Mouse (Mus musculus): ENCODE results near the gene Lasp1. TPM values are rescaled to one million over a fixed set of nuclear protein-coding genes. Genes with fewer than 3 reads are reported as not detected.
A peak's percentile ranks its signal among the peaks of the same experiment; 100 is the strongest.

Lasp1 gene
- polyA plus RNA-seq, 1 experiment, result 397 TPM

DNA sequence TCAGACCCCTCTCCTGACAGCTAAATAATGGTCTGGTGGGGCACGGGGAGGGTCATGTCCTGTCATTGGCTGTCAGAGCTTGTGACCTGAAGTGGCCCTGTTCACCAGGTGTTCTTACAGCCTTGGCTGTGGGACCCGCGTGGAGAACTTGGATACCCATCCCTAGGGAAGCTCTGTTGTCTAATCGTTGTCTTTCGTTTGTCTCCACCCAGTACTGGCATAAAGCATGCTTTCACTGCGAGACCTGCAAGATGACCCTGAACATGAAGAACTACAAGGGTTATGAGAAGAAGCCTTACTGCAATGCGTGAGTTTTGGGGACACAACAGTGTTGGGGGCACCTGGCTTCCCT, 7.8 kb downstream of the Lasp1 start:
- Histone ChIP-seq H3K4me3 (ENCODE audit: low read depth, low read length) (no peak overlapping the region), H3K27ac (ENCODE audit: insufficient read depth, low read depth, low read length) (peak overlapping the region; percentile 23; the same call in 1 of the 2 replicates), H3K4me1 (ENCODE audit: control insufficient read depth, insufficient read depth, insufficient read length, low read length) (peaks cover 64% of the 10 kb centered on the region), H3K27me3 (ENCODE audit: control insufficient read depth, insufficient read depth, low read length) (no peaks in the 10 kb centered on the region), H3K36me3 (ENCODE audit: control insufficient read depth, insufficient read depth, low read length) (peaks cover 40% of the 10 kb centered on the region)
- WGBS, result 67% methylated on average over 7 of the region's 7 CpGs
- TF ChIP-seq CTCF (IDR thresholded peaks at IDR 0.05; ENCODE audit: extremely low read depth, insufficient read length, insufficient replicate concordance, low read depth, low read length) (no peak), POLR2A (IDR thresholded peaks at IDR 0.05; ENCODE audit: low read depth, low read length) (no peak)

DNA sequence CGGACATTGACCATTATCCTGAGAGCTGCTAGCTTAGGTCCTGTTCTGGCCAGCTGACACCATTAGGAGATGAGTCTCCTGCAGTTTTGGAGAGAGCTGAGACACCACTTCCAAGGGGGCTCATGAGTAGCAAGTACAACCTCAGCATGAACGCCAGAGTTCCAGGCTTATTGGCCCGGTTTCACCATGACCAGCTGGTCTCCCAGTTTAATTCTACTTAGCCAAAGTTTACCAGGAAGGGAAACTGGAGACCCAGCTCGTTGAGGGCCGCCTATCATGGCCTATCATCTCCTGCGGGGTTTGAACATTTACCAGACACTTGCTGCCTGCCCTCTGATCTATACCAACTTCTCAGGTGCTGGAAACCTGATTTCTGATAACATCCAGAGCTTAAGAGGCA, 8.8 kb downstream of the Lasp1 start:
- 15% methylated on average over 6 of the region's 6 CpGs for WGBS
- Histone ChIP-seq H3K27ac (ENCODE audit: insufficient read depth, low read depth, low read length) (peak overlapping the region; percentile 72), H3K27me3 (ENCODE audit: control insufficient read depth, insufficient read depth, low read length) (no peaks in the 10 kb centered on the region), H3K4me1 (ENCODE audit: control insufficient read depth, insufficient read depth, insufficient read length, low read length) (peaks cover 61% of the 10 kb centered on the region), H3K4me3 (ENCODE audit: low read depth, low read length) (no peak overlapping the region), H3K36me3 (ENCODE audit: control insufficient read depth, insufficient read depth, low read length) (peaks cover 44% of the 10 kb centered on the region)
- TF ChIP-seq CTCF (IDR thresholded peaks at IDR 0.05; ENCODE audit: extremely low read depth, insufficient read length, insufficient replicate concordance, low read depth, low read length) (no peak), POLR2A (IDR thresholded peaks at IDR 0.05; ENCODE audit: low read depth, low read length) (no peak)

GRCm38 (mm10) chr11:97808093-97808492, 9.3 kb downstream of the Lasp1 start:
- peaks cover 44% of the 10 kb centered on the region for H3K36me3 ChIP-seq (ENCODE audit: control insufficient read depth, insufficient read depth, low read length)
- no peak for TF ChIP-seq CTCF (IDR thresholded peaks at IDR 0.05; ENCODE audit: extremely low read depth, insufficient read length, insufficient replicate concordance, low read depth, low read length)
- TF ChIP-seq POLR2A (IDR thresholded peaks at IDR 0.05; ENCODE audit: low read depth, low read length), result 0 out of 2 replicates have a peak, but pooled peaks have one; percentile 11
- no peaks in the 10 kb centered on the region for H3K27me3 ChIP-seq (ENCODE audit: control insufficient read depth, insufficient read depth, low read length)
- peak overlapping the region; percentile 72 for H3K27ac ChIP-seq (ENCODE audit: insufficient read depth, low read depth, low read length)
- no peak overlapping the region for H3K4me3 ChIP-seq (ENCODE audit: low read depth, low read length)
- WGBS, result 43% methylated on average over 2 of the region's 2 CpGs
- peaks cover 65% of the 10 kb centered on the region for H3K4me1 ChIP-seq (ENCODE audit: control insufficient read depth, insufficient read depth, insufficient read length, low read length)

- peak overlapping the region; percentile 72 for H3K27ac ChIP-seq (ENCODE audit: insufficient read depth, low read depth, low read length)
- H3K4me1 ChIP-seq (ENCODE audit: control insufficient read depth, insufficient read depth, insufficient read length, low read length), result peaks cover 70% of the 10 kb centered on the region
- no peak overlapping the region for H3K4me3 ChIP-seq (ENCODE audit: low read depth, low read length)
- 21% methylated on average over 5 of the region's 5 CpGs for WGBS
- no peaks in the 10 kb centered on the region for H3K27me3 ChIP-seq (ENCODE audit: control insufficient read depth, insufficient read depth, low read length)
- TF ChIP-seq CTCF (IDR thresholded peaks at IDR 0.05; ENCODE audit: extremely low read depth, insufficient read length, insufficient replicate concordance, low read depth, low read length) (no peak), POLR2A (IDR thresholded peaks at IDR 0.05; ENCODE audit: low read depth, low read length) (no peak)
- H3K36me3 ChIP-seq (ENCODE audit: control insufficient read depth, insufficient read depth, low read length), result peaks cover 47% of the 10 kb centered on the region
These were observed 9.9 kb downstream of the Lasp1 start for GRCm38 (mm10) chr11:97808621-97809234.

- 26% methylated on average over 7 of the region's 7 CpGs for WGBS
- peaks cover 53% of the 10 kb centered on the region for H3K36me3 ChIP-seq (ENCODE audit: control insufficient read depth, insufficient read depth, low read length)
- H3K27me3 ChIP-seq (ENCODE audit: control insufficient read depth, insufficient read depth, low read length), result no peaks in the 10 kb centered on the region
- no peak for TF ChIP-seq CTCF (IDR thresholded peaks at IDR 0.05; ENCODE audit: extremely low read depth, insufficient read length, insufficient replicate concordance, low read depth, low read length)
- TF ChIP-seq POLR2A (IDR thresholded peaks at IDR 0.05; ENCODE audit: low read depth, low read length), result no peak
- peaks cover 74% of the 10 kb centered on the region for H3K4me1 ChIP-seq (ENCODE audit: control insufficient read depth, insufficient read depth, insufficient read length, low read length)
- peak overlapping the region; percentile 72 for H3K27ac ChIP-seq (ENCODE audit: insufficient read depth, low read depth, low read length)
- H3K4me3 ChIP-seq (ENCODE audit: low read depth, low read length), result no peak overlapping the region
These were observed 10.7 kb downstream of the Lasp1 start for GRCm38 (mm10) chr11:97809235-97810121.

GRCm38 (mm10) chr11:97810356-97810755, 11.6 kb downstream of the Lasp1 start:
- Histone ChIP-seq H3K27ac (ENCODE audit: insufficient read depth, low read depth, low read length) (peak overlapping the region; percentile 98), H3K27me3 (ENCODE audit: control insufficient read depth, insufficient read depth, low read length) (no peaks in the 10 kb centered on the region), H3K36me3 (ENCODE audit: control insufficient read depth, insufficient read depth, low read length) (peaks cover 59% of the 10 kb centered on the region), H3K4me3 (ENCODE audit: low read depth, low read length) (no peak overlapping the region), H3K4me1 (ENCODE audit: control insufficient read depth, insufficient read depth, insufficient read length, low read length) (peaks cover 74% of the 10 kb centered on the region)
- 21% methylated on average over 7 of the region's 7 CpGs for WGBS
- no peak for TF ChIP-seq CTCF (IDR thresholded peaks at IDR 0.05; ENCODE audit: extremely low read depth, insufficient read length, insufficient replicate concordance, low read depth, low read length)
- no peak for TF ChIP-seq POLR2A (IDR thresholded peaks at IDR 0.05; ENCODE audit: low read depth, low read length)

DNA sequence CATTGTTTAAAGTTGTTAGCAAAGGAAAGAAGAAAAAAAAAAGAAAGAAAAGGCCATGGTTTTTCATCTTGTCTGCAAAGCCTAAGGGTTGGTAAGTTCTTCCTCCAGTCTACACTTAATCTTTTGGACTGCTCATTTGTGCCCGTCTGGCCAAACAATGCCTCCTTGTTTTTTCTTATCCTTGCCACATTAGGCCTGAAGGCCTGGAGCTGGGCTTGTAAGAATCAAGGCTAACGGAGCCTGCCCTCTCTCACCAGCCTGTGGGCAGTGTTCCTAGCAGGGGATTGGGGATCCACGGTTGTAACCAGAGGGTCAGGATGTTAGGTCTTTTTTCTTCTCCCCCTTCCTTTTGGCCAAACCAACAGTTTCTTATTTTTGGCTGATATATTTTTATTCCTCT, 12.2 kb downstream of the Lasp1 start:
- Histone ChIP-seq H3K27me3 (ENCODE audit: control insufficient read depth, insufficient read depth, low read length) (no peaks in the 10 kb centered on the region), H3K36me3 (ENCODE audit: control insufficient read depth, insufficient read depth, low read length) (peaks cover 65% of the 10 kb centered on the region), H3K4me3 (ENCODE audit: low read depth, low read length) (0 out of 2 replicates have a peak overlapping the region, but pooled peaks have one; percentile 8), H3K27ac (ENCODE audit: insufficient read depth, low read depth, low read length) (peak overlapping the region; percentile 98), H3K4me1 (ENCODE audit: control insufficient read depth, insufficient read depth, insufficient read length, low read length) (peaks cover 73% of the 10 kb centered on the region)
- no peak for TF ChIP-seq CTCF (IDR thresholded peaks at IDR 0.05; ENCODE audit: extremely low read depth, insufficient read length, insufficient replicate concordance, low read depth, low read length)
- no peak for TF ChIP-seq POLR2A (IDR thresholded peaks at IDR 0.05; ENCODE audit: low read depth, low read length)
- WGBS, result 17% methylated on average over 3 of the region's 3 CpGs

All from small intestine, adult 2 months (tissue).